Mouse (Mus musculus) embryonic facial prominence, embryonic 13.5 days (tissue): ENCODE measurements at regions not wholly inside any gene's neighbourhood (a gene's known extent, or its start where the extent isn't known, plus 50 kb on each side); places are given as distances from the start of the nearest gene placed in this dataset.

ENCODE experiments used
- ATAC-seq: fragments of 200-750 bp; cut with Nextera tagmentation; 2 replicates; pipeline ENCODE4 v1.8.0; 2017; ENCODE audit warnings: low read depth; ENCODE audit not compliant: insufficient number of reproducible peaks, insufficient read depth, low FRiP score, low TSS enrichment
- H3K27ac ChIP-seq: fragments of 300-500 bp; sonication (generic); 2 replicates; pipeline ENCODE4 v1.5.1; 2015; ENCODE audit warnings: moderate library complexity, mild to moderate bottlenecking, inconsistent platforms
- H3K27me3 ChIP-seq: fragments of 300-500 bp; sonication (generic); 2 replicates; pipeline ENCODE4 v1.6.1; 2015; ENCODE audit warnings: mild to moderate bottlenecking, inconsistent platforms
- H3K36me3 ChIP-seq: fragments of 300-500 bp; sonication (generic); 2 replicates; pipeline ENCODE4 v1.6.1; 2015; ENCODE audit warnings: mild to moderate bottlenecking, inconsistent platforms
- H3K4me1 ChIP-seq: fragments of 300-500 bp; sonication (generic); 2 replicates; pipeline ENCODE4 v1.6.1; 2015; ENCODE audit warnings: inconsistent platforms
- H3K4me2 ChIP-seq: fragments of 300-500 bp; sonication (generic); 2 replicates; pipeline ENCODE4 v1.6.1; 2015; ENCODE audit warnings: moderate library complexity, mild to moderate bottlenecking, inconsistent platforms
- H3K4me3 ChIP-seq: fragments of 300-500 bp; sonication (generic); 2 replicates; pipeline ENCODE4 v1.5.1; 2015; ENCODE audit warnings: mild to moderate bottlenecking, inconsistent platforms
- H3K9ac ChIP-seq: fragments of 300-500 bp; sonication (generic); 2 replicates; pipeline ENCODE4 v1.6.1; 2015; ENCODE audit warnings: mild to moderate bottlenecking, inconsistent platforms
- H3K9me3 ChIP-seq: fragments of 300-500 bp; sonication (generic); 2 replicates; pipeline ENCODE4 v1.6.1; 2016; ENCODE audit warnings: inconsistent platforms
- WGBS: fragments of 180-500 bp; shearing (Covaris S2); methylation state at CpG from one replicate; pipeline ENCODE4 v1.1.7; 2015; ENCODE audit warnings: mixed read lengths; 5-methylcytosine and 5-hydroxymethylcytosine counted together

DNA sequence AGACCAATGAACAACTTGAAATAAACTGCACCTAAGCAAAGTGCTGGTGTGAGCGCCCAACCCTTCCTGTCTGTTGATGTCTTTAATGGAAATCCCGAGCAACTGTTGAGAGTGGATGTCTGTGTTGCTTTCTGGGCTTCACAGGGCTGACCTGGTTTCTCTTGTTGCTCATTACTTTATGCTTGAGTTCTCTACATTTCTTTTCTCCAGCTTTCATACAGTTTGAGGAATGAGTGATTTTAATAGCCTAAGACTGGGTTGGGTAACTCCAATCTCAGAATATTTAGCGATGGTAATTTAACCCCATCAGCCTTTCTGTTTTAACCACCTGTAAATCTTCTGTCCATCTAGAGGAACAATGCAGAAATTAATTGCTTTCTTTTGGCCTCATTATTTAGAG, 890.2 kb upstream of the Sel1l start:
- no peak overlapping the region for H3K27ac ChIP-seq
- 87% methylated on average over 3 of the region's 3 CpGs for WGBS
- H3K4me2 ChIP-seq = no peak overlapping the region
- H3K27me3 ChIP-seq = no peaks in the 10 kb centered on the region
- no peak for ATAC-seq
- no peak overlapping the region for H3K9ac ChIP-seq
- no peaks in the 10 kb centered on the region for H3K36me3 ChIP-seq
- no peak overlapping the region for H3K4me3 ChIP-seq
- H3K4me1 ChIP-seq = no peaks in the 10 kb centered on the region
- no peaks in the 10 kb centered on the region for H3K9me3 ChIP-seq

DNA sequence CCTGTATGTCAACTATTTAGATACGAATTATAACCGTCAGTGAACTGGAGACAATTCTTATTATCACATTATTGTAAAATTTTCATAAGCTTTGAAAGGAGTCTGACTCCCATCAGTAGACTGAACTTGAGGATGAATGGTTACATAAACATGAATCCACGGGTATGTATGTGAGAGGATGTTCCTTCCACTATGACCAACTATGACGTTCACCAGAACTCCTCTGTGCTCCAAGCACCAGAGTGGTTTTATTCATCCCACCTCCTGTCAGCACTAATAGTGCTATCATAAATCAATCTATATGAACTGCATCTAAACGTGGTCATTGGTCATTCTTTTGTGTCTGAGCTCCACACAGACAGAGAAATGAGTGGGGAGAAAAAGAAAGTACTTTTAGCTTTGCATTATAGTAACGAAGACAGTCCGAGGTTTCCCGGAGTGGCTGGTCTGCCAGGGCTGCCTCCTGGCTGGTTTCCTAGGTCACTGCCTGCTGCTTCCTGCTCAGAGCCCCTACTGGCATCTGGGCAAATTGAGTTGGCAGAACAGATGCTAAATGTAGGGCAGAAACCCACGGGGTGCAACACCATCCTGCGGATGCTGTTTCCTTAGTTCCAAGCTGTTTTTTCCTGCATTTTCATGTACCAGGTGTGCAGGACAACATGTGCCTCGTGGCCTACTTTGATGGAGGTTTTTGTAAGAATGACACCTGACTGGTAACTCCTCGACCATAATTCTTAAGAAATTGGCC, 888.8 kb upstream of the Sel1l start:
- H3K4me1 ChIP-seq = no peaks in the 10 kb centered on the region
- H3K36me3 ChIP-seq = no peaks in the 10 kb centered on the region
- no peaks in the 10 kb centered on the region for H3K9me3 ChIP-seq
- H3K9ac ChIP-seq = no peak overlapping the region
- WGBS = 75% methylated on average over 12 of the region's 12 CpGs
- no peak overlapping the region for H3K4me2 ChIP-seq
- H3K27me3 ChIP-seq = no peaks in the 10 kb centered on the region
- H3K4me3 ChIP-seq = no peak overlapping the region
- ATAC-seq = no peak
- H3K27ac ChIP-seq = no peak overlapping the region

- no peak overlapping the region for H3K9ac ChIP-seq
- H3K9me3 ChIP-seq = no peaks in the 10 kb centered on the region
- no peaks in the 10 kb centered on the region for H3K4me1 ChIP-seq
- 85% methylated on average over 3 of the region's 3 CpGs for whole genome bisulfite sequencing
- ATAC-seq = no peak
- H3K27ac ChIP-seq = no peak overlapping the region
- H3K4me2 ChIP-seq = no peak overlapping the region
- no peaks in the 10 kb centered on the region for H3K27me3 ChIP-seq
- no peak overlapping the region for H3K4me3 ChIP-seq
- no peaks in the 10 kb centered on the region for H3K36me3 ChIP-seq
Measured at GRCm38 (mm10) chr12:92723022-92723421, 874.1 kb upstream of the Sel1l start.

DNA sequence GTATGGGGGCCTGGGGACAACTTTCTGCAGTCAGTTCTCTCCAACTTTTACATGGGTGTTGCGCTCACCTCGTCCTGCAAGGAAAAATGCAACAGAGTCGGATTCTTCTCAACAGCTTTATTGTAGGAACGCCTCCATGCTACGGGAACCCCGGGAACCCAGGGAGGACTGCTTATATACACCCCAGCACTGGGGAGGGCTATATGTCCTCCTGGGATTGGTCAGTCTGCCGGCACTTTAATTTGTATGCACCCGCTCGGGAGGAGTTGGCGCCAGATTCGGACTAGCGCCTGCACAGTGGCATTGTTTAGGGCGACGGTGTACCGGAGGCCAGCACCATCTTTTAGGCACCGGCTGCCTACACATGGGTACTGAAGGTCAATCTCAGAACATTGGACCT, 864.5 kb upstream of the Sel1l start:
- H3K4me1 ChIP-seq = no peaks in the 10 kb centered on the region
- no peak overlapping the region for H3K4me3 ChIP-seq
- no peaks in the 10 kb centered on the region for H3K27me3 ChIP-seq
- no peaks in the 10 kb centered on the region for H3K36me3 ChIP-seq
- WGBS = 89% methylated on average over 16 of the region's 16 CpGs
- H3K9me3 ChIP-seq = no peaks in the 10 kb centered on the region
- ATAC-seq = no peak
- H3K27ac ChIP-seq = no peak overlapping the region
- no peak overlapping the region for H3K9ac ChIP-seq
- H3K4me2 ChIP-seq = no peak overlapping the region

- Histone ChIP-seq H3K9ac (no peak overlapping the region), H3K27me3 (no peaks in the 10 kb centered on the region), H3K4me1 (no peaks in the 10 kb centered on the region), H3K9me3 (no peaks in the 10 kb centered on the region), H3K27ac (no peak overlapping the region), H3K4me3 (no peak overlapping the region), H3K4me2 (no peak overlapping the region), H3K36me3 (no peaks in the 10 kb centered on the region)
- no peak for ATAC-seq
- WGBS = 52% methylated on average over 3 of the region's 3 CpGs
Measured at GRCm38 (mm10) chr12:92708466-92708865, 859.5 kb upstream of the Sel1l start.

DNA sequence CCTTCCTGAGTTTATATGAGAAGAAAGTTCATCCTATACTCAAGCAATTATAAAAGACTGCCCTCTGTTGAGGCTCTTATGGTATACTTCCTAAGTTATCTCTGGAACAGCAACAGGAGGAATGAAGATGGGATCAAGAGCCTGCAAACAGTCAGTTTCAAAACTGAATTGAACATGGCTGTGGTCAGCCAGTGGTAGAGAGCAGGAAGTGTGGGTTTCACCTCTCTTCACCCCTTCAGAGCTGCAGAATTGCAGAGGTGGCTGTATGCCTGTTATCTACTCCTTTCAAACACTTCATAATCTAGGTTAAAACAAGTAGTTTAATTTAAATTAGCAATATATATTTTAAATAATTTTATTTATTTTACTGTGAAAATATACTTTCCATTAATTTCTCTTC, 854.8 kb upstream of the Sel1l start:
- Histone ChIP-seq H3K27ac (no peak overlapping the region), H3K36me3 (no peaks in the 10 kb centered on the region), H3K27me3 (no peaks in the 10 kb centered on the region), H3K9ac (no peak overlapping the region), H3K4me3 (no peak overlapping the region), H3K4me1 (no peaks in the 10 kb centered on the region), H3K4me2 (no peak overlapping the region), H3K9me3 (no peaks in the 10 kb centered on the region)
- no peak for ATAC-seq

DNA sequence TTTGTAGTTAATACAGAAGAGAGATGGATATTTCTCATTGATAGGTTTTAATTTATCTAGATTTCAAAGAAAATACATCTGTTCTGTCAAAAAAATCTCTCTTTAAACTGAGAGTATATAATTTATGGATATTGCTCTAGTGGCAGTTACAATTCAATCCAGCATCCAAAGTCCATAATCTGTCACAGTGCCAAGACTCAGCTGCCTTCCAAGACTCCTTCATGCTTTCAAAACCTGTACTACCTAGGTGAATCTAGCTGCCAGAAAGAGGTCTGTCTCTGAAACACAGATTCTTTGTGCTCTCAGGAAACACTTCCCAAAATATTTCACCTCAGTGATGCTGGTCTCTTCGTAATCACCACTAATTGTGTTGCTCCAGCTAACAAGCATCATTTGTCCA, 844.0 kb upstream of the Sel1l start:
- WGBS = 71% methylated on average over 1 of the region's 1 CpGs
- no peaks in the 10 kb centered on the region for H3K9me3 ChIP-seq
- H3K4me2 ChIP-seq = no peak overlapping the region
- H3K9ac ChIP-seq = no peak overlapping the region
- no peak overlapping the region for H3K27ac ChIP-seq
- H3K4me3 ChIP-seq = no peak overlapping the region
- ATAC-seq = no peak
- no peaks in the 10 kb centered on the region for H3K4me1 ChIP-seq
- H3K27me3 ChIP-seq = no peaks in the 10 kb centered on the region
- H3K36me3 ChIP-seq = no peaks in the 10 kb centered on the region

- ATAC-seq = no peak
- Histone ChIP-seq H3K4me1 (no peaks in the 10 kb centered on the region), H3K27me3 (no peaks in the 10 kb centered on the region), H3K9me3 (no peaks in the 10 kb centered on the region), H3K36me3 (no peaks in the 10 kb centered on the region), H3K27ac (no peak overlapping the region), H3K4me2 (no peak overlapping the region), H3K4me3 (no peak overlapping the region), H3K9ac (no peak overlapping the region)
- whole genome bisulfite sequencing = 95% methylated on average over 1 of the region's 1 CpGs
Measured at GRCm38 (mm10) chr12:92672396-92672795, 823.4 kb upstream of the Sel1l start.

GRCm38 (mm10) chr12:92646634-92647033, 797.7 kb upstream of the Sel1l start:
- ATAC-seq = no peak
- no peak overlapping the region for H3K27ac ChIP-seq
- WGBS = 68% methylated on average over 2 of the region's 2 CpGs
- no peak overlapping the region for H3K9ac ChIP-seq
- no peaks in the 10 kb centered on the region for H3K27me3 ChIP-seq
- H3K4me3 ChIP-seq = no peak overlapping the region
- H3K4me1 ChIP-seq = no peaks in the 10 kb centered on the region
- no peaks in the 10 kb centered on the region for H3K9me3 ChIP-seq
- H3K4me2 ChIP-seq = no peak overlapping the region
- H3K36me3 ChIP-seq = no peaks in the 10 kb centered on the region

DNA sequence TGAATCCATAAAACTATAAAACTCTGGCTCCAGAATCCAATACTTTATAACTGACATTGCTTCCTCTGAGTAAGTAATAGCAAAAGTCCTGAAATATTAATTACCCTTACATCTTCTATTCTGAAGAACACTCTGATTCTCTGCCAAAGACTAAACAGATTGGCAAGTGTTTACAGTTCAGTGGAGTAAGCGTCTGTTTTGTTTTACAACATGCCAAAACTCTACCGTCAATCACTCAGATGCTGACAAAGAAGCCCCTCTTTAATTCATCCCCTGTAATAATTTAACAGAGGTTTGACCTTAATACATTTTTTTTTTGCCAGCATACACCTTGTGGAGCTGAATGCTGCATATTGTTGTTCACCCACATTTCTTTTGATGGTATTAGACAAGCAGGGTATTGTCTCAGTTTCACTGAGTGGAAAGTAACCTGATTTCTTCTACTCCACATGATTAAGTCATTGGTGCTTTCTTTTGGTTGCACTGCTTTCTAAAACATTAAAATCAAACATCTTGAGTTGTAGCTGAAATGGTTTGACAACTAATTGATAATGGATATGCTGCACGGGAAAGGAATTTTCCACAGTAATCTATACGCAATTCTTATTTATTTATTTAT, 796.2 kb upstream of the Sel1l start:
- Histone ChIP-seq H3K27me3 (no peaks in the 10 kb centered on the region), H3K4me1 (no peaks in the 10 kb centered on the region), H3K9me3 (no peaks in the 10 kb centered on the region), H3K27ac (no peak overlapping the region), H3K9ac (no peak overlapping the region), H3K36me3 (no peaks in the 10 kb centered on the region), H3K4me3 (no peak overlapping the region), H3K4me2 (no peak overlapping the region)
- ATAC-seq = no peak
- WGBS = 73% methylated on average over 4 of the region's 4 CpGs

GRCm38 (mm10) chr12:92619120-92619519, 770.2 kb upstream of the Sel1l start:
- no peak for ATAC-seq
- H3K36me3 ChIP-seq = no peaks in the 10 kb centered on the region
- no peak overlapping the region for H3K27ac ChIP-seq
- H3K9me3 ChIP-seq = no peaks in the 10 kb centered on the region
- H3K4me1 ChIP-seq = no peaks in the 10 kb centered on the region
- H3K9ac ChIP-seq = no peak overlapping the region
- no peaks in the 10 kb centered on the region for H3K27me3 ChIP-seq
- no peak overlapping the region for H3K4me3 ChIP-seq
- H3K4me2 ChIP-seq = no peak overlapping the region

DNA sequence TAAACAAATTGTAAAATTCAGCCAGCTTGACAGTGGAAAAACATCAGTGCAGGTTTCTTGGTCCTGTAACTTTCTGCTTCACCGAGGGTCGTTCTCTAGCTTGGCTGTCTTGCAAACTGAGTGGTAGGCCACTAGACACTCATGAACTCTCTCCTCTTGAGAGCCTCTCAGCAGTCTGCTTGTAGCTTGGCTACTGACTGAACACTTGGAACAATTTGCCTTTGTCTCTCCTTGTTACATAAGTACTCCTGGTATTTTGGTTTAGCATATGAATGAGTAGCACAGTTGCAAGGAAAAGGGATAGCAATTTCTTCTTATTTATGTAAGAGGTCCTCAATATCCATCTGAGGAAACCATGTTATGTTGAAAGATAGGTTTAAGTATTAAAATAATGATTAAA, 769.6 kb upstream of the Sel1l start:
- WGBS = 70% methylated on average over 2 of the region's 2 CpGs
- Histone ChIP-seq H3K4me3 (no peak overlapping the region), H3K36me3 (no peaks in the 10 kb centered on the region), H3K4me1 (no peaks in the 10 kb centered on the region), H3K4me2 (no peak overlapping the region), H3K27ac (no peak overlapping the region), H3K9ac (no peak overlapping the region), H3K27me3 (no peaks in the 10 kb centered on the region), H3K9me3 (no peaks in the 10 kb centered on the region)
- no peak for ATAC-seq
